Mouse (Mus musculus) adrenal gland, postnatal 14 days (tissue): ENCODE measurements around the gene Apom. TPM values are rescaled to one million over a fixed set of nuclear protein-coding genes. Genes with fewer than 3 reads are reported as not detected.
"Not testable (repeated sequence)": the region's sequence is repeated elsewhere in the genome, so short reads cannot be mapped to it uniquely, and the experiment has no call there.

Experiments used
- DNase-seq: peaks from one replicate; pipeline ENCODE4 v3.0.0; 2021; ENCODE audit warnings: mixed read lengths
- total RNA-seq: library from RNA; stranded (reverse); gene quantifications from 2 replicates; pipeline ENCODE4 v1.2.3, GENCODE M21; 2021

The Apom gene
- total RNA-seq, 1 experiment from 2014 or later: 35.6 TPM

GRCm38 (mm10) chr17:35127017-35127416 lies 4.8 kb downstream of the Apom start:
- DNase-seq: peak; percentile 40

DNA sequence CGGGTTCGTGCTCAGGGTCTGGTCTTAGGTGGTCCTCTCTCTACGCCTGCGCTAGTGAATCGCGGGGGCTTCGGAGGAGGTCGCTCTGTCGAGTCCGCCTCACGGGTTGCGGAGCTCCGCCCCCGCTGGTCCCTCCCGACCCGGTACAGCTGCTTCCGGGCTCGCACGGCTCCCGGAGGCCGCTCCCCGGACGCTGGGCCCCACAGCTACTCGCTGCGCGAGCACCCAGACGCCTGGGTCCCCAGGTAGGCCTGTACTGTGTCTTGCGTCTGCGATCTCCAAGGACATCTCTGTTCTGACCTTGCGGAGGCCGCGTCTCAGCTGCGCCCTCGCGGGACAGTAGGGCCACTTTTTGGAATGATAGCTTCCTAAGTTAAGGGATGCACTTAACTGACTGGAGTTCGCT lies 5.6 kb downstream of the Apom start, which contains the start of gene D17H6S53E:
Gene D17H6S53E, plus strand, starts transcription at position 168 of the 406 bp plus-strand sequence.
- DNase-seq: peak; percentile 89

DNA sequence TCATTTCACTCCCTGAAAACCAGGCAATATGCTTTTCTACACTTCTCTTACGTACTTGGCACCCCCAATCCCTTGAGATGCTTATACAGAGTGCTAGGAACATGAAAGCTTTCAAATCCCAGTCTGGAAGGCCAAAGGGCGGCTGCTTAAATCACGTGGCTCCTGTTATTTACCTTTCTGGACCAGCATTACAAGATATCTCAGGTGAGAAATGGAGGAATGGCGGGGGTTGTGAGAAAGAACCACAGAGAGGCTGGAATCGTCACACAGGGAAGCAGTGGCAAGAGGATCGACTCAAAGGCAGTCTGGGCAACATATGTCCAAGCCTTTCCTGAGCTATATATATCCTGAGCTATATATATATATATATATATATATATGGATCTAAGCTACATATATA lies 6.3 kb downstream of the Apom start:
- DNase-seq: no peak

- DNase-seq: no peak
Measured at GRCm38 (mm10) chr17:35125081-35125480, 6.8 kb downstream of the Apom start.

DNA sequence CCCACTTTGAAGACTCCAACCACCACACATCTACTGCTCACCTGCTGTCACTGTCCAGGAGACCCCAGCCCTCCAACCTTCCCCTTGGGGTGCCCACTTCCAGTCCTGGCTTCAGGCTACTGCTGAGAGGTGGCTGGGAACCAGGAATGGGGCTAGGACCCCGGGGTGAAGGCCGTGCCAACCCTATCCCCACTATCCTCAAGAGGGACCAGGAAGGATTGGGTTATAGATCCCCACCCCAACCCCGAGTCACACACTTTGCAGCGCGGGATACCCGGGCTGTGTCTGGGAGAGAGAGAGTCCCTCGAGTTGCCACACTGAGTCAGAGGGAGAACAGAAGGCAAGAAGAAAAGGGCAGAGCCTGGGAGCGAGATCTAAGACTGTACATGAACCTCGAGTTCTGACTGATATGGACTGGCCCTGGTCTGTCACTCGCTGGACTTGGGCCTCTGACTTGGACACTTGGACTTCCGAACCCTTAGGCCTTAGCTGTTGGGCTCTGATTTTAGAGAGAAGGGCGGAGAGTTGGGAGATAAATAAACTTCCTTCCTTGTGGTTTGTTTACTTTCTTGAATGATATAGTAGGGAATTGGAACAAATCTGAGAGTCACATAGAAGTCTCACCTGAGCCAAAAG lies 7.5 kb downstream of the Apom start:
- not testable (repeated sequence) for DNase-seq

DNA sequence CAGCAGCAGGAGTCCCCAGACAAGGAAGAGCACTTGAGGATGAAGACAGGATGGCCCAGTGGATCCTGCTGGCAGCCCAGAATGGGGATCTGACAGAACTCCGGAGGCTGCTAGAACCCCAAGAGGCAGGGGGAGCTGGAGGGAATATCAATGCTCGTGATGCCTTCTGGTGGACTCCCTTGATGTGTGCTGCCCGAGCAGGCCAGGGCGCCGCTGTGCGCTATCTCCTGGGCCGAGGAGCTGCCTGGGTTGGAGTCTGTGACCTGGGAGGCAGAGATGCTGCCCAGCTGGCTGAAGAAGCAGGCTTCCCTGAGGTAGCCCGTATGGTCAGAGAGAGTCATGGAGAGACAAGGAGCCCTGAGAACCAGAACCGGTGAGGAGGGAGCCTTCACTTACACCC lies 8.6 kb downstream of the Apom start:
- DNase-seq: not testable (repeated sequence)

DNA sequence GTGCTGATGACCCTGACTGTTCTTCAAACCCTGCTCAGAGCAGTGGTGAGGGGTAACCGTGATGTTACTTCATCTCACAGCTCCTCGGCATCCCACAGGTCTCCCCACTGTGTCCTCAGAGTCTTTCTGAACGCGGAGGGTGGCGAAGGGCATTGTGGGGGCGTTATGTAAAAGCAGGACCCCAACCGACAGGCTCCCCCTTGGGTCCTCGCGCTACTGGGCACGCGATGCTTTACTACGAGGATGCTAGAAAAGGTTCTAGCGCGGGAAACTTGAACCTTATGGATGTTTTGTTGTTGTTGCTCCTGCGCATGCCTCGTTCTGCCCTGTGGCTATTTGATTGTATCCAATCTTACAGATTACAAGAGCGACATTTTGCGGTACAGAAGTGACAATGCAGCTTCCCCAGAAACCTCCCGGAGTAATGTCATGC lies 10.0 kb downstream of the Apom start, which contains the start of gene Csnk2b:
Gene Csnk2b, minus strand, starts transcription at position 183 of the 433 bp plus-strand sequence.
- DNase-seq: peak; percentile 77

DNA sequence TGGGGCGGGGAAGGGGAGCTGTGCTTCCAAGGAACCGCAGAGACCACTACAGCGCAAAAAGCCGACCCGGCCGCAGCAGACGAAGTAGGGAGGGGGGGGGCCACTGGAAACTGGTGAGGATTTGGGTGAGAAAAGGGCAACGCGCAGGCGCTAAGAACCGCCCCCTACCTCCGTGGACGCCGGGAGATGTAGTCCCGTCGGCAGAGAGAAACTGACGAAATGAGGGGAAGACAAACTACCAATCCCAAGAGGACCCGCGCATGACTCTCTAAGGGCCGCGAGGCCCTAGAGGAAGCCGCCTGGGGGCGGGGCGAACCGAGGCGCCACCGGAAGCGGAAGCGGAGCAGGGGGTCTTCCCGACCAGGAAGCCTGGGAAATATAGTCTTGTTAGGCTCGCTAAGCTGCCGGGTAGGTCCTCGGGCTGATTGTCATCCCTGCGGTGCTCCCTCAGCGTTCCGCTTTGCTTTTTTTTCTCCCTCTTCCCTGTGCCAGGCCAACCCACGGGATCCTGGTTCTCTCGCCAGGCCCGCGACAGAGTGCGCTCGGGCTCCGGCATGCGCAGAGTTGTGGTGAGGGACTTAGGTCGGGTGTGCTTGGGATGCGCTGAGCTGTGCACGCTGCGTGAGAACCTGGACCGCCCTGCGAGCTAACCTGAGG lies 10.6 kb downstream of the Apom start, which contains the start of gene Gpank1:
Gene Gpank1, plus strand, starts transcription at position 313 of the 657 bp plus-strand sequence.
- peak; percentile 99 for DNase-seq

GRCm38 (mm10) chr17:35120745-35121142 lies 11.1 kb downstream of the Apom start:
- DNase-seq: peak; percentile 75

DNA sequence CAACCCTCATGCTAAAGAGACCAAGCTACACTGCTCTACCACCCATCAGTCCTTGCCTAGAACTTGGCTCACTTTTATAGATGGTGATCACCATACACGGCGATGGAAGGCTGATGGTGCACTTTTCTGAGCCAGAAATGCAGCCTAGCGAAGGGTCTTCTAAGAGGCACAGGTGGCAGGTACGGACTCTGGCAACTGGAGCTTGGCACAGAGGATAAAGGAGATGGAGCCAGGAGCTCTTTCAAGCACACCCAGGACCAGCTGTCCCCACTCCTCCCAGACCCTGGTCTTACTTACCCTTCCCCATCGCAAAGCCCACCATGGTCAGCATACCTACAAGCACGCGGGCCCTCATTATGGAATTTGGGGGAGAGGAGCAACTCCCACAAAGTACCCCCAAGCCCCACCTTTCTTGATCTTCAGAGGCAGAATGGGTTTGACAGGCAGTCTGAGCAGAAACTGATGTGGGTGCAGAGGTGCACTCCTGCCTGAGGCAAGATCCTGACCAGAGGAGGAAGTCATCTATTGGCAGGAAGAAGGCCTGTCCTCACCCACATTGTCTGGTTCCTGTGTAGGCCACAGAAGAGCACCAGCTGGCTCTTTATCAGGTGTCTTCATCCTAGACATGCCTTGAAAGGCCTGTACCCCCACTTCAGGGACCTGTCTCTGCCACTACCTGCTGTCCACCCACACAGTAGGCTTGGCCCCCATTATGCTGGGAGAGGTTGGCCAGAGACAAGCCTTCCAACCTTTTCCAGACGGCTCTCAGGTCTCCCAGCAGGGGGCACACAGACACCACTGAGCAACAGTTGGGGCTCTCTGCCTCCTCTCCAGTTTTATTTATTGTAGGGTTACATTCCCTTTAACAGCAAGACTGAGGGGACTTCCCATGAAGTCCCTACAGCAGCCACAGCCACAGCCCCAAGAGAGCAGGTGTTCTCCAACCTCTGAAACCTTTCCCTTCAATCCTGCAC lies 16.5 kb downstream of the Apom start, which contains the start of gene Ly6g5b:
Gene Ly6g5b, minus strand, starts transcription at position 383 of the 974 bp plus-strand sequence.
- DNase-seq: peak; percentile 63

- DNase-seq: no peak
Measured at GRCm38 (mm10) chr17:35111774-35112173, 20.1 kb downstream of the Apom start.

GRCm38 (mm10) chr17:35108097-35108496 lies 23.8 kb downstream of the Apom start, which contains the start of gene Ly6g5c:
Gene Ly6g5c (plus strand): TSS chr17:35108279.
- DNase-seq: no peak

DNA sequence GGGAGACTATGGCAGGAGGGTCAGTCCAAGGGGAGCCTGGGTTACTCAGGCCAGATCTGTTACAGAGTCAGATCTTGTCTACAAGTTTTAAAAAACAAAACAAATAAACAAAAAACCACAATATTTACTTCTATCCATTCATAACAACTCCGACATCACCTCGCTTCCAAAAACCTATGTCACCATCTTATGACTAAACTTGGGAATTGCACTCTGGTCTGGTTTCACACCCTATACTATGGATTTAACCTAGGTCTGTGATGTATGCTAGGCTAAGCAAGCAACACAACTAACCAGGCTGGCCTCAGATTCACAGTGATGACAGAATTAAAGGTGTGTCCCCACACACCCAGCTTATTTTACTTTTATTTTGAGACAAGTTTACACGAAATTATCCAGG lies 25.3 kb downstream of the Apom start:
- no peak for DNase-seq

GRCm38 (mm10) chr17:35105740-35106389 lies 26.0 kb downstream of the Apom start:
- DNase-seq: peak; percentile 63

DNA sequence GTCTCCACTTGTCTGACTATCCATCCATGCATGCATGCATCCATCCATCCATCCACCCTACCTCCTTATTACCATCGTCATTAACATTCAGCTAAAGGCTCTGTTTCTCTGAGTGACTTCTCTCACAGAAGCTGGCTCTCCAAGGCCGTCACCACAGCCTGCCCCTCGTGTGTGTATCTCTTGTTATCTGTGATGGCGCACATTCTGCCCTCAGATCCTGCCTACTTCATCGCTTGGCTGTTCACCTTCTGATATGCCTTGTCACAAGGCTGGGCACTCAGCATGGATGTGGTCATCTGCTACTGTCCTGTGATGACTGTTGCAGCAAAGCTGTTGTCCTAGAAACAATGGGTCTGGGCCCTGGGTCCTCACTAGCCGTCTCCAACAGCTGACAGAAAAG lies 27.1 kb downstream of the Apom start:
- no peak for DNase-seq

DNA sequence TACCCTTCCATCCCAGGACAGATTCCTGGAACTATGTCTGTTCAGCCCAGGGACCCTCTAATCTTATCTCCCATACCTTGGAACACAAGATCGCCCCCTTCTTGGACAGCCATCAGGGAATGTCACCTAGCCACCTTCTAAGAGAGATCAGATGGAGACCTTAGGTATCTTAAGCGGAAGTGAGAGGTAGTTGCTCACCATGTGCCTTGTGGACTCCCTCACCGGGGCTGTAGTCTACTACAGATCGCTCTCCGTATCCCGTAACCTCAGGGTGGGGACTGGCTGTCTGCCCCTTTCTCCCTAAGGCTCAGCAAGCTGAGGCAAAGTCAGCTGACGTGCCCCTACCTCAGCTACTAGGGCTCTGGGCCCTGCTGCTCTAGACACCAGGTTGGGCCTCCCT lies 27.8 kb downstream of the Apom start:
- no peak for DNase-seq

GRCm38 (mm10) chr17:35103221-35103690 lies 28.6 kb downstream of the Apom start:
- no peak for DNase-seq

- DNase-seq: no peak
Measured at GRCm38 (mm10) chr17:35102299-35102698, 29.6 kb downstream of the Apom start.

DNA sequence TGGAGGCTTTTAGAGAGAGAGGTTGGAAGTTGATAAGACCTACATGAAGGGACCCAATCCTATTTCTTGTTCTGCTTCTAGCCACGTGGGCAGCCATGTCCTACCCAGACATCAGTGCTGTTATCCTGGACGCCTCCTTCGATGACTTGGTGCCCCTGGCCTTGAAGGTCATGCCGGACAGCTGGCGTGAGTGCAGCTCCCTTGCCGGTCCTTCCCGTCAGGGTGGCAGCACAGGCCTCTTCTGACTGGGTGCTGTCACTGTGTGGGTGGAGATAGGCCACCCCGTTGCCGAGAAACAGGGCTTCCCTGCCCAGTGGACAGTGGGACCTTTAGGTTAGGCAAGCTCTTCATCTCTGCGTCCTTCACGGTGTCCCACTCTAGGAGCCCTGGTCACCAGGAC lies 30.7 kb downstream of the Apom start:
- DNase-seq: peak; percentile 72

GRCm38 (mm10) chr17:35100196-35100765 lies 31.6 kb downstream of the Apom start:
- DNase-seq: no peak

- peak; percentile 43 for DNase-seq
Measured at GRCm38 (mm10) chr17:35097164-35097655, 34.6 kb downstream of the Apom start.
